Mouse (Mus musculus) G1E (cell line): ENCODE data around the gene Map2k7.

Source experiments
- CTCF ChIP-seq: IDR thresholded peaks from 2 replicates; pipeline ENCODE4 v1.5.1; 2012; ENCODE audit warnings: low read depth, low read length, inconsistent platforms, mixed read lengths
- POLR2AphosphoS5 ChIP-seq: IDR thresholded peaks from 2 replicates; pipeline ENCODE4 v1.6.1; 2012; ENCODE audit warnings: low read depth, low read length, inconsistent platforms; ENCODE audit not compliant: insufficient replicate concordance

GRCm38 (mm10) chr8:4258233-4258632, 19.7 kb downstream of the Map2k7 start:
- TF ChIP-seq CTCF (peak; percentile 90), POLR2AphosphoS5 (no peak)
